Mouse (Mus musculus): ENCODE measurements around the gene Ttc9.

DNA sequence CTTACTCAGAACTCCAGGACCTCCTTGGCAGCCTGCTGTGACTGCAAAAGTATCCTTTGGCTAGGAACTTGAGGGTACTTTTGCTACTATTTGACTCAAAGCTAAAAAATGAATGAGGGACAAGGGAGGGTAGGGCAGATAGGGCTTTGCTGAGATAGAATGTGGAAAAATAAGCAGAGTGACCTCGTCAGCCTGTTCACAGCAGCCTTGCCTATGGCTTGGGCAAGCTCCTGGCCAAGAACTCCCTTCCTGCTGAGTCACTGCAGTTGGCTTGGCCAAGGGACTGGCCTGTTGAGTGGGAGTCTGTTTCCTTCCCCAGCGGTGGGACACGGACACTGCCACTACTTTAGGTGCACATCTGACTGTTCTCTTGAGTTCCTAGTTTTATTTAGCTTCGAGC, 57.5 kb downstream of the Ttc9 start:
- TF ChIP-seq CTCF (IDR thresholded peaks at IDR 0.05; ENCODE audit: borderline replicate concordance, insufficient read depth, low read depth, low read length) (no peak), POLR2A (IDR thresholded peaks at IDR 0.05; ENCODE audit: borderline replicate concordance, insufficient read depth, low read length) (no peak)
